Mouse (Mus musculus): ENCODE data around the gene Mc1r.

DNA sequence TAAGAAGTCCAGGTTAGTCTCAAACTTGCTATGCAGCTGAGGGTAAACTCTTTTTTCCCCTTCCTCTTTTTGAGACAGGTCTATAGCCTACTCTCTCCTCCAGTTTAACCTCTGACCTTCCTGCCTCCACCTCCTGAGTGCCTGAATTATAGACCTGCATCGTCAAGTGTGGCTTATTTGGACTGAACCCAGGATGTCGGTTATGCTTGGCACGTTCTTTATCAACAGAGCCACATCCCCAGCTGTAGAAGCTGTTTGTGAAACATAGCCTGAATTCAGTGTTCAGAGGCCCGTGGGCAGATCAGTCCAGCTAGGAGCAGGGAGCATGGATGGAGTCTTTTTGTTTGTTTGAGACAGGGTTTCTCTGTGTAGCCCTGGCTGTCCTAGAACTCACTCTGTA is 45.2 kb downstream of the Mc1r start:
- TF ChIP-seq POLR2A (IDR thresholded peaks at IDR 0.05; ENCODE audit: low read depth, low read length) (no peak), CTCF (IDR thresholded peaks at IDR 0.05; ENCODE audit: extremely low read depth, insufficient read depth, insufficient read length, insufficient replicate concordance) (no peak)

Data from spleen, adult 2 months (tissue).